ENCODE assay signal across 16 mouse cellular contexts in the genomic region with DNA sequence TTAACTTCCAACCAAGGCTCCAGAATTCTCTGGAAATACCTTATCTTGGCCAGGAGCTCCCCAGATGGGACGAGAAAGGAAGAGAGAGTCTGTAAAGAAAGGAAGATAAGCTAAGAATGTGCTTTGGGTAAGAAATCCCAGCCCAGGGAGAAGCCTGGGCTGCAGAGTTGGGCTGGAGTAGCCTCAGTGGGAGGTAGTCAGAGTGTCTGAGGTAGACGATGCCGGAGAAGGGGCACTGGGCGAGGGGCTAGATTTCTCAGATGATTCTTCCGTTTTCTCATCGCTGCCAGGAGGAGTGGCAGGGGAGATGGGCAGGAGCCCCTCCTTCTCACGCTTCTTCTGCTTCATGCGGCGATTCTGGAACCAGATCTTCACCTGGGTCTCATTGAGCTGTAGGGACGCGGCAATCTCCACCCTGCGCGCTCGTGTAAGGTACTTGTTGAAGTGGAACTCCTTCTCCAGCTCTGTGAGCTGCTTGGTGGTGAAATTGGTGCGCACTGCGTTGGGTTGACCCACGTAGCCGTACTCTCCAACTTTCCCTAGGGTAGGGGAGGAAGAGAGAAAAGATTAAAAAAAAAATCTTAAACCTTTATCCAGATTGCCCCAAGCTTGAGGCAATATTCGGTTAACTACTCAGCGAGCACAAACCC. TPM values are rescaled to one million over a fixed set of nuclear protein-coding genes. Genes with fewer than 3 reads are reported as not detected.
A peak's percentile ranks its signal among the peaks of the same experiment; 100 is the strongest.
DNase-seq lines count a peak whose midpoint lies in the region; ATAC-seq and TF ChIP-seq lines count a peak whose summit lies in the region.
"Had no signal": no experiment of that assay in that cellular context is flagged by ENCODE, and none has a peak within 500 bp of the region (broad histone marks: within the 10 kb centered on the region; RNA-seq: fewer than 3 reads in every experiment).

No protein-coding gene starts in this region.

- peak overlapping the region; percentile 89 for H3K4me3 ChIP-seq in heart, embryonic 10.5 days
- peak overlapping the region; percentile 12; the same call in 1 of the 2 replicates for H3K4me3 ChIP-seq in lung, embryonic 15.5 days
- peak overlapping the region; percentile 67 for H3K4me3 ChIP-seq in hindbrain, postnatal 0 days (ENCODE audit: low read length)
- H3K4me3 ChIP-seq in neural tube, embryonic 14.5 days (ENCODE audit: low read depth, low read length), result peak overlapping the region; percentile 81; the same call in 1 of the 2 replicates

- ATAC-seq in lung, embryonic 15.5 days (ENCODE audit: borderline replicate concordance, extremely low read depth, low FRiP score, low TSS enrichment), result no peak
- no peak for ATAC-seq in hindbrain, postnatal 0 days
- ATAC-seq in neural tube, embryonic 14.5 days (ENCODE audit: low read depth), result no peak

- no peaks in the 10 kb centered on the region for H3K9me3 ChIP-seq in heart, embryonic 10.5 days
- H3K9me3 ChIP-seq in lung, embryonic 15.5 days, result no peaks in the 10 kb centered on the region
- H3K9me3 ChIP-seq in hindbrain, postnatal 0 days (ENCODE audit: low read length), result no peaks in the 10 kb centered on the region
- H3K9me3 ChIP-seq in neural tube, embryonic 14.5 days (ENCODE audit: control insufficient read depth, low read length), result no peaks in the 10 kb centered on the region
- H3K9me3 ChIP-seq: embryonic facial prominence, embryonic 13.5 days had no signal

- 1% methylated on average over 20 of the region's 20 CpGs for WGBS in heart, embryonic 10.5 days
- 13% methylated on average over 20 of the region's 20 CpGs for WGBS in lung, embryonic 15.5 days
- 17% methylated on average over 20 of the region's 20 CpGs for whole genome bisulfite sequencing in hindbrain, postnatal 0 days
- 5% methylated on average over 20 of the region's 20 CpGs for WGBS in neural tube, embryonic 14.5 days

- DNase-seq in heart, embryonic 10.5 days (ENCODE audit: low spot score), result no peak
- no peak for DNase-seq in heart, postnatal 4 days
- DNase-seq in lung, postnatal 36 days, result no peak
- no peak for DNase-seq in hindbrain, postnatal 0 days (ENCODE audit: low spot score)
- no peak for DNase-seq in frontal cortex, postnatal 25 days (ENCODE audit: low spot score in 2 of 2)
- DNase-seq in MN1 (ENCODE audit: low spot score), result no peak
- DNase-seq: adrenal gland, postnatal 25 days; B cell, adult 2 months; cerebellum, adult 18-20 months; thymus, postnatal 36 days had no signal

- H3K36me3 ChIP-seq in heart, embryonic 10.5 days, result no peaks in the 10 kb centered on the region
- no peaks in the 10 kb centered on the region for H3K36me3 ChIP-seq in lung, embryonic 15.5 days
- H3K36me3 ChIP-seq in hindbrain, postnatal 0 days (ENCODE audit: insufficient read depth, low read length), result no peaks in the 10 kb centered on the region
- no peaks in the 10 kb centered on the region for H3K36me3 ChIP-seq in neural tube, embryonic 14.5 days (ENCODE audit: control insufficient read depth, insufficient read depth, low read length)
- H3K36me3 ChIP-seq: embryonic facial prominence, embryonic 13.5 days had no signal

- no peak for TF ChIP-seq CTCF in hindbrain, postnatal 0 days (IDR thresholded peaks at IDR 0.05; ENCODE audit: low read depth)

- no peak overlapping the region for H3K27ac ChIP-seq in heart, embryonic 10.5 days
- H3K27ac ChIP-seq in lung, embryonic 15.5 days, result no peak overlapping the region
- no peak overlapping the region for H3K27ac ChIP-seq in hindbrain, postnatal 0 days
- no peak overlapping the region for H3K27ac ChIP-seq in neural tube, embryonic 14.5 days (ENCODE audit: low read depth, low read length)
- H3K27ac ChIP-seq: embryonic facial prominence, embryonic 13.5 days had no signal

- H3K9ac ChIP-seq in lung, embryonic 15.5 days, result no peak overlapping the region
- no peak overlapping the region for H3K9ac ChIP-seq in hindbrain, postnatal 0 days (replicated peaks; ENCODE audit: low read length)
- no peak overlapping the region for H3K9ac ChIP-seq in neural tube, embryonic 14.5 days (replicated peaks; ENCODE audit: low read depth, low read length)
- H3K9ac ChIP-seq: embryonic facial prominence, embryonic 13.5 days had no signal

- peak overlapping the region; percentile 90 for H3K4me2 ChIP-seq in lung, embryonic 15.5 days
- peak overlapping the region; percentile 93 for H3K4me2 ChIP-seq in hindbrain, postnatal 0 days (ENCODE audit: low read depth, low read length)
- H3K4me2 ChIP-seq in neural tube, embryonic 14.5 days (ENCODE audit: low read depth, low read length), result peak overlapping the region; percentile 60
- H3K4me2 ChIP-seq: embryonic facial prominence, embryonic 13.5 days had no signal

- H3K4me1 ChIP-seq in heart, embryonic 10.5 days, result peaks cover 42% of the 10 kb centered on the region
- H3K4me1 ChIP-seq in lung, embryonic 15.5 days, result peaks cover 24% of the 10 kb centered on the region
- H3K4me1 ChIP-seq in hindbrain, postnatal 0 days (ENCODE audit: insufficient read depth, low read length), result no peaks in the 10 kb centered on the region
- H3K4me1 ChIP-seq in neural tube, embryonic 14.5 days (ENCODE audit: control insufficient read depth, insufficient read depth, low read length), result peaks cover 30% of the 10 kb centered on the region

- peaks cover 100% of the 10 kb centered on the region for H3K27me3 ChIP-seq in heart, embryonic 10.5 days (ENCODE audit: insufficient read depth, poor library complexity, severe bottlenecking)
- peaks cover 89% of the 10 kb centered on the region for H3K27me3 ChIP-seq in lung, embryonic 15.5 days
- peaks cover 79% of the 10 kb centered on the region for H3K27me3 ChIP-seq in hindbrain, postnatal 0 days (ENCODE audit: insufficient read depth, low read length)
- no peaks in the 10 kb centered on the region for H3K27me3 ChIP-seq in neural tube, embryonic 14.5 days (ENCODE audit: control insufficient read depth, insufficient read depth, low read length)

RNA-seq across cellular contexts. Expression of gene Hoxa1, which starts 1.4 kb away (rescaled TPM):
- 1.00 and 4.1 TPM in 2 replicates for polyA plus RNA-seq in heart, embryonic 10.5 days (2016; fragmentation: Nextera tagmentation; extraction: Ambion mirVana)
- under 1 TPM; 0.19 to 0.23 TPM for total RNA-seq in heart, postnatal 4 days (2021)
- polyA plus RNA-seq in lung, embryonic 15.5 days (2015; fragmentation: Nextera tagmentation; extraction: Ambion mirVana), result 1.3 and 1.4 TPM in 2 replicates
- 1.1 and 3.7 TPM in 2 replicates for total RNA-seq in hindbrain, postnatal 0 days (2014; rRNA removed)
- polyA plus RNA-seq in hindbrain, postnatal 0 days (2015; fragmentation: Nextera tagmentation; extraction: Ambion mirVana), result 1.1 and 1.2 TPM in 2 replicates
- polyA plus RNA-seq in neural tube, embryonic 14.5 days (2014; fragmentation: Nextera tagmentation; extraction: Ambion mirVana), result 0.76 and 0.92 TPM in 2 replicates
- total RNA-seq: left cerebral cortex, postnatal 14 days had no signal

RNA-seq across cellular contexts. Expression of gene Hoxa2, which starts 8.0 kb away (rescaled TPM):
- 4.3 and 10.3 TPM in 2 replicates for polyA plus RNA-seq in heart, embryonic 10.5 days (2016; fragmentation: Nextera tagmentation; extraction: Ambion mirVana)
- total RNA-seq in heart, postnatal 4 days (2021), result under 1 TPM; 0.60 to 0.68 TPM
- 11.4 and 13.0 TPM in 2 replicates for polyA plus RNA-seq in lung, embryonic 15.5 days (2015; fragmentation: Nextera tagmentation; extraction: Ambion mirVana)
- 20.3 and 24.3 TPM in 2 replicates for total RNA-seq in hindbrain, postnatal 0 days (2014; rRNA removed)
- polyA plus RNA-seq in hindbrain, postnatal 0 days (2015; fragmentation: Nextera tagmentation; extraction: Ambion mirVana), result 16.3 and 16.5 TPM in 2 replicates
- 7.0 and 8.8 TPM in 2 replicates for polyA plus RNA-seq in neural tube, embryonic 14.5 days (2014; fragmentation: Nextera tagmentation; extraction: Ambion mirVana)
- total RNA-seq: granulocyte monocyte progenitor cell, adult 5-6 weeks; left cerebral cortex, postnatal 14 days had no signal

RNA-seq across cellular contexts. Expression of gene 5730596B20Rik, which starts 20.6 kb away (rescaled TPM):
- polyA plus RNA-seq in heart, embryonic 10.5 days (2016; fragmentation: Nextera tagmentation; extraction: Ambion mirVana), result 0.07 and 1.5 TPM in 2 replicates
- under 1 TPM; 0.20 to 0.29 TPM for total RNA-seq in heart, postnatal 4 days (2021)
- 2.1 and 2.3 TPM in 2 replicates for polyA plus RNA-seq in lung, embryonic 15.5 days (2015; fragmentation: Nextera tagmentation; extraction: Ambion mirVana)
- total RNA-seq in hindbrain, postnatal 0 days (2014; rRNA removed), result 1.1 and 1.2 TPM in 2 replicates
- polyA plus RNA-seq in hindbrain, postnatal 0 days (2015; fragmentation: Nextera tagmentation; extraction: Ambion mirVana), result 1.3 and 1.5 TPM in 2 replicates
- 1.8 and 2.2 TPM in 2 replicates for polyA plus RNA-seq in neural tube, embryonic 14.5 days (2014; fragmentation: Nextera tagmentation; extraction: Ambion mirVana)
- total RNA-seq: granulocyte monocyte progenitor cell, adult 5-6 weeks; left cerebral cortex, postnatal 14 days; megakaryocyte progenitor cell, adult 5-6 weeks had no signal

RNA-seq across cellular contexts. Expression of gene Hoxa4, which starts 34.9 kb away (rescaled TPM):
- 0.17 and 1.4 TPM in 2 replicates for polyA plus RNA-seq in heart, embryonic 10.5 days (2016; fragmentation: Nextera tagmentation; extraction: Ambion mirVana)
- under 1 TPM; 0.71 to 0.86 TPM for total RNA-seq in heart, postnatal 4 days (2021)
- 4.1 and 4.2 TPM in 2 replicates for polyA plus RNA-seq in lung, embryonic 15.5 days (2015; fragmentation: Nextera tagmentation; extraction: Ambion mirVana)
- total RNA-seq in hindbrain, postnatal 0 days (2014; rRNA removed), result 4.8 and 7.3 TPM in 2 replicates
- polyA plus RNA-seq in hindbrain, postnatal 0 days (2015; fragmentation: Nextera tagmentation; extraction: Ambion mirVana), result 10.5 and 12.0 TPM in 2 replicates
- polyA plus RNA-seq in neural tube, embryonic 14.5 days (2014; fragmentation: Nextera tagmentation; extraction: Ambion mirVana), result 1.6 and 2.7 TPM in 2 replicates
- total RNA-seq: left cerebral cortex, postnatal 14 days had no signal

RNA-seq across cellular contexts. Expression of gene Hoxa5, which starts 47.7 kb away (rescaled TPM):
- 0.58 and 6.0 TPM in 2 replicates for polyA plus RNA-seq in heart, embryonic 10.5 days (2016; fragmentation: Nextera tagmentation; extraction: Ambion mirVana)
- total RNA-seq in heart, postnatal 4 days (2021), result 1 to 10 TPM; 1.3 to 1.5 TPM
- polyA plus RNA-seq in lung, embryonic 15.5 days (2015; fragmentation: Nextera tagmentation; extraction: Ambion mirVana), result 48.2 and 48.7 TPM in 2 replicates
- total RNA-seq in hindbrain, postnatal 0 days (2014; rRNA removed), result 99.2 and 108 TPM in 2 replicates
- polyA plus RNA-seq in hindbrain, postnatal 0 days (2015; fragmentation: Nextera tagmentation; extraction: Ambion mirVana), result 81.7 and 89.4 TPM in 2 replicates
- 20.9 and 30.6 TPM in 2 replicates for polyA plus RNA-seq in neural tube, embryonic 14.5 days (2014; fragmentation: Nextera tagmentation; extraction: Ambion mirVana)
- total RNA-seq: left cerebral cortex, postnatal 14 days had no signal

Comparison
In these comparisons a context has a peak if more than half of its experiments do, and no peak if none do; other contexts are left out.
1. H3K4me3 ChIP-seq: peak in every context shown above with its lines; median percentile 89 in heart, embryonic 10.5 days; 81 in neural tube, embryonic 14.5 days; 67 in hindbrain, postnatal 0 days; 12 in lung, embryonic 15.5 days.